Mouse (Mus musculus) testis, postnatal 10 days (tissue): ENCODE results near the gene Ak4.

Experiments
- DNase-seq: peaks from one replicate; pipeline ENCODE4 v3.0.0; 2021; ENCODE audit warnings: low spot score

Ak4 gene

GRCm38 (mm10) chr4:101511768-101512521 is 92.9 kb downstream of the Ak4 start:
- DNase-seq = no peak

- DNase-seq = no peak
Observed at GRCm38 (mm10) chr4:101513251-101513650, 94.2 kb downstream of the Ak4 start.

GRCm38 (mm10) chr4:101515853-101516252 is 96.8 kb downstream of the Ak4 start:
- no peak for DNase-seq
